Mouse (Mus musculus) cerebellum, adult 18-20 months (tissue): ENCODE data around the gene Gm9964.
A peak's percentile ranks its signal among the peaks of the same experiment; 100 is the strongest.
"Not testable (repeated sequence)": the region's sequence is repeated elsewhere in the genome, so short reads cannot be mapped to it uniquely, and the experiment has no call there.

Experiments
- DNase-seq, 2 experiments: peaks; one replicate each; pipeline ENCODE4 v3.0.0; 2021

Gene Gm9964

DNA sequence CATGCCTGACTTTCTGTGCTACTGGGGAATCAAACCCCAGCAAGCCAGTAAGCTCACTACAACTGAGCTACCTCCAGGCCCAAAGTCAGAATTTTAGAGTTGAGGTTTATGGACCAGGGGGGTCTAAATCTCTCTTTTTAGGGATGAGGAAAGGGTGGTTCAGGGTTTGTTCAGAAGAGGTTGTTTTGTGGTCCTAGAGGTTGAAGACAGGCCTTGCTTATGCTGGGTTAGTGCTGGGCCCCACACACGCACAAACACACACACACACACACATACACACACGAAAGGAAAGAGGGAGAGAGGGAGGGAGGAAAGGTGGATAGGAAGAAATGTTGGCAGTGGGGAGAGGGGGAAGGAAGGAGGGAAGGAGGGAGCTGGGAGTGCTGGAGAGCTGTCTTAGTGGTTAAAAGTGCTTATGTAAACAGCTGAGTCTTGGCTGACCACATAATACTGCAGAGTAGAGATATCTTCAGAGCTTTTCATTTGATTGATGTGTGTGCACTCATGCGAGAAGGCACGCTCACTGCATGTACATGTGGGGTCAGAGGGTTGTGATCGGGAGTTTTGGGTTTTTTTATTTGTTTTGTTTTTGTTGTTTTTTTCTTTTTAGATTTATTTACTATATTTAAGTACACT, at the start of gene Gm9964:
Gene Gm9964, minus strand, starts transcription at position 51 of the 636 bp plus-strand sequence.
- no peak for DNase-seq

DNA sequence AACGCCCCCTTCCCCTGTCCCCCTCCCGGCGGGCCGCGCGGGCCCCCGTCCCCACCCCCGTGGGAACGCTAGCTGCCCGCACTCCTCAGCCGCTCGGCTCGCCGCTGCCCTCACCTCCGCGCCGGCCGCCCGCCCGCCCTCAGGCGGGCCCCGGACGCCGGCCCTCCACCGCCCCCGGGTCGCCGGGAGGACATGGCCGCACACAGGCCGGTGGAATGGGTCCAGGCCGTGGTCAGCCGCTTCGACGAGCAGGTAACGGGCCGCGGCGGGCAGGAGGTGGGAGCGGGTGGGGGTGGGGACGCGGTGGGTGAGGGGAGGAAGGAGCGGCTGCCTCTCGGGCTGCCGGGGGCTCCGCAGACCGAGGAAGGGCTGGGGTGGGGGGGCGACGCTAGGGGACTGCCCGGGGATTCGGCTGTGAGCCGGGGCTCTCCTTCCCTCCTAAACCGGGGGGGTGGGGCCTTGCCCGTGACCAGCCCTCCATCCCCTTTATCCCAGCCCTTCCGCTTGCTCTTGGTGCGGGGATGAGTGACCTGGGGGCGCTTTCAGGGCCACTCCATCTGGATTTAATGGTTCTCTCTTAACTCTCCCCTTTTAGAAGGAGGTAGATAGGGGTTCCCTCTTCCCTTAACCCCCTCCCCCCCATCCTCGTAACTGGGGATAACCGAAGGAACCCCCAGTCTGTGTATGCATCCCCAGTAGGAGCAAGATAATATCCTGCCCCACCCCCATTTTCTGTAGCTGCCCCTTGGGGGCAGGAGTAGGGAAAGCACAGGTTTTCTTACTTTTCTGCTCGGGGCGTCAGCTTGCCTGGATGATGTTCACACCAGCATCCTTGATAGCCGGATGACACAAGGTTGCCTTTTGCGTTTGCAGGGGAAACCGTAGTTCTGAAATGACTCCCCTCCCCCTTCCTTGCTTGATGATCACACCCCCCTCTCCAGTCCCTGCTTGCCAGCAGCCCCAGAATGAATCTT, 43.4 kb upstream of the Gm9964 start:
- DNase-seq, result peak; percentile 46 to 68

DNA sequence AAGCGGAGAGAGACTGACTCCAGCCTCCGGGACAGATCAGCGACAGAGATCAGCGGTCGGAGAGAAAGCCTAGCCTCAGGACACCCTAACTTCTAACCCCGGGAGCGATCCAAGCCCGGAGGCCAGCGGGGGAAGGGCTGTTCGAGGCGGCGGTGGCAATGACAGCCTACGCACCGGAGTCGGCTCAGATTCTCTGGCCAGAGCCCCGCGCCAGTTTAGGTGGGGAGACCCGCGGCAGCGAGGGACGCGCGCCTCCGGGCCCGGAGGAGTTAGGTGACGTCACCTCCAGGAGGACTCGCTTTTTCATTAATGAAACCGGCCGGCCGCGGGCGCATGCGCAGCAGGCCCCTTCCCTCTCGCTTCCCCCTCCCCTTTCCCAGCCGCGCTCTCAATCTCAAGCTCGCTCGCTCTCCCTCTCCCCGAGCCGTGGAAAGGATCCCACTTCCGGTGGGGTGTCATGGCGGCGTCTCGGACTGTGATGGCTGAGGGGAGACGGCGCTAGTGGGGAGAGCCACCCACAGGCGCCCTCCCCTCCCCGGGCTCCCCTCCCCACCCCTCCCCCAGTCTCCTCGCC, 42.6 kb upstream of the Gm9964 start, which contains the start of gene Nf1:
Gene Nf1, plus strand, starts transcription at position 460 of the 574 bp plus-strand sequence.
- peak; percentile 94 to 95 for DNase-seq

DNA sequence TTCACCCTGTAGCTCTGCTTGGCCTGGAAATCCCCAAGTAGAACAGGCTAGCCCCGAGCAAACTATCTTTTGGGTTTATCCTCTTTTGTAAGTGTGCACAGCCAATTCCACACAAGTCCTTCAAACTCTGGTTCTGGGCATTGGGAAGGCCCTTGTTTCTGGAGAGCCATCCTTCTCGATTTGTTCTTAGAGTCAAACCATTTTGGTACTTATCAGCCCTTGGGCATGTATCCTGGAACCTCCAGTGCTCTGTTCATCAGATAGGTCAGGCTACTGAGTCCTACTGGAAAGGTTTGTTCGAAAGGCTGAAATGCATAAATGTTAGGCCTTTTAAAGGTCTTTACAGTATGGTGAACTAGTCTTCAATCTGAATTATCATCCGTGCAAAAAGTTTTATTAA, 41.9 kb upstream of the Gm9964 start:
- peak in 1 of 2 experiments; percentile 10 for DNase-seq

DNA sequence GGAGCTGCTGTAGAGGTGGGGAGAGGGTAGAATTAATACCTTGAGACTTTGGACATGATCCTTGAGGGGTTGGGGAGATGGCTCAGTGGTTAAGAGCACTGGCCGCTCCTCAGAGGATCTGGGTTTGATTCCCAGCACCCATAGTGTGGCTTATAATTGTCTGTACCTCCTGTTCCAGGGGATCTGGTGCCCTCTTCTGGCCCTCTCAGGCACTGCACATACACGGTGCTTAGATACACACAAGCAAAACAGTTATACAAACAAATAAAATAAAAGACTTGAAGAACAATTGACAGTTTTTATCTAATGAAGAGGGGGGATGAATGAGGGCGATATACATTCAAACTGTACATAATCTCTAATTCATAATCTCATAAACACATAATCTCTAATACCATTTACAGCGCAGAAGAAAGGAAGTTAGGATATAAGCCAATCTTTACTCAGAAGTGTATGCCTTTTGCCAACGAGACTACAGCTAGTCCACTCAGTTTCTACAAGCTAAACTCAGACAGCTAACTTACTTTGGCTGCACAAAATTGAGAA, 40.1 kb upstream of the Gm9964 start:
- peak; percentile 16 to 21 for DNase-seq

DNA sequence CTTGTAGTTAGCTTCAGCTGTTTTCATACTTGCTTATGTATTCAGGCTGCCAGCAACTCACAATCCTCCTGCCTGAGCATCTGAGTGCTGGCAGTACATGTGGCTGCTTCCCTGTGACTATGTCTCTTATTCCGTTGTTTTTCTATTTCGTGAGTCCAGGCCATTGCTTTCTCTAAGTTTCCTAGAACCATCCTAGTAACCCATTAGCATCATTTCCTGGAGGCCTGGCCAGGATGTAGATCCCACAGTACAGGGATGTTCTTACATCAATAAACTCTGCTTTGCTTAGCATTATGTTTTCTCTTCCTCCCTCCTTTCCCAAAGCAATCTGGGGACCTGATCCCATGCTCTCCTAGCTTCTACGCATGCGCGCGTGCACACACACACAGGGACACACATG, 38.4 kb upstream of the Gm9964 start:
- DNase-seq, result no peak

DNA sequence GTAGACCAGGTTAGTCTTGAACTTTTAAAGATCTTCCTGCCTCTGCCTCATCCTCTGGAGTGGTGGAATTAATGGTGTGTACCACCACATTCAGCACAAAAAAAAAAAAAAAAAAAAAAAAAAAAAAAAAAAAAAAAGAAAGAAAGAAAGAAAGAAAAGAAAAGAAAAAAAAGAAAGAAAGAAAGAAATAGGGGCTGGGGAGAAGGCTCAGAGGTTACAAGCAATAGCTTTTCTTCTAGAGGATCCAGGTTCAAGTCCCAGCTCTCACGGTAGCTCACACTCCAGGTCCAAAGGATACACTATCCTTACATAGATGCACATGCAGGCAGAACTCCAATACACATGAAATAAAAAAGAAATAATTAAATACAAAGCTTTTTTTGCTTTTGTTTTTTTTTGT, 32.9 kb upstream of the Gm9964 start:
- DNase-seq, result no peak

DNA sequence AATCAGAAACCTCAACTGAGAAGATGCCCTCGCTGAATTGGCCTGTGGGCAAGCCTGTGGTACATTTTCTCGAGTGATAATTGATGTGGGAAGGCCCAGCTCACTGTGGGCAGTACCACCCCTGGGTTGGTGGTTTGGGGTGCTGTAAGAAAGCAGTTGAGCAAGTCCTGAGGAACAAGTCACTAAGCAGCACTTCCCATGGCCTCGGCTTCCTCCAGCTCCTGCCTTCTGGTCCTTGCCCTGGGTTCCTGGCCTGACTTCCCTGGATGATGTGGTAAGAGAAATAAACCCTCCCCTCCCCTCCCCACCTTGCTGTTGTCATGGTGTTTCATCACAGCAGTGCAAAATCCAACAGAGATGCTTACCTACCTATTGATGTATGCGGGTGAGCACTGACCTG, 31.4 kb upstream of the Gm9964 start:
- no peak for DNase-seq

DNA sequence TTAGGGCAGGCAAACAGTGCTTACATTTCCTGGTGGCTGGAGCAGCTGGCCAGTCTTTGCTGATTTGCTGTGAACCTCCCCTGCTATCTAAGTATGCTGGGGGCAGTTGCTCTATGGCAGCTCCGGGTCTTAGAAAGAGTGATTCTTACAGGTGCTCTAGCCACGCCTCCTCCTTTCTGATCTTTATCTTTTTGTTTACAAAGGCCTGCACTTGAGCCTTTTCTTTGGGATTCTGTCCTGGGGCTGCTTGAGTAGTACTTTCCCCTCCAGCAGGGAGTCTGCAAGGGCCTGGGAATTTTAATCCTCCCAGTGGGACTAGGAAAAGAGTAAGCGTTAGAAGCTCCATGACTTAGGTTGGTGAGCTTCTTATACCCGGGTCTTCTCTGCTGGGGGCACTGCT, 30.4 kb upstream of the Gm9964 start:
- no peak for DNase-seq

DNA sequence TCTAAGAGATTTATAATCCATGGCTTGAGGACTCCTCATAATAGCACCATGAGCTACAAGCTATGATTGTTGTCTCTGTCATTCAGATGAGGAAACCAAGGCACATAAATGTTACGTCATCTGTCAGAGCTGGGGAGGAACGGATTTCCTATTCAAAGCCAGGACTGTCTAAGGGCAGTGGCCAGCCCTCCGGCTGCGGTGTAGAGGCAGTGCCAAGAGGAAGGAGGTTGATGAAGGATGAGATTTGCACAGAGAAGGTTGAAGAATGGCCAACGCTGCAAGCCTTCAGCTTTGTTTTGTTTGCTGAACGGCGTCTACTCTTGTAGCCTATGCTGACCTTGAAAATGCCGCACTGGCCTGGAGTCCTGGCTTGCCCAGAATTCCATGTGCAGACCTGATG, 29.0 kb upstream of the Gm9964 start:
- DNase-seq, result no peak

DNA sequence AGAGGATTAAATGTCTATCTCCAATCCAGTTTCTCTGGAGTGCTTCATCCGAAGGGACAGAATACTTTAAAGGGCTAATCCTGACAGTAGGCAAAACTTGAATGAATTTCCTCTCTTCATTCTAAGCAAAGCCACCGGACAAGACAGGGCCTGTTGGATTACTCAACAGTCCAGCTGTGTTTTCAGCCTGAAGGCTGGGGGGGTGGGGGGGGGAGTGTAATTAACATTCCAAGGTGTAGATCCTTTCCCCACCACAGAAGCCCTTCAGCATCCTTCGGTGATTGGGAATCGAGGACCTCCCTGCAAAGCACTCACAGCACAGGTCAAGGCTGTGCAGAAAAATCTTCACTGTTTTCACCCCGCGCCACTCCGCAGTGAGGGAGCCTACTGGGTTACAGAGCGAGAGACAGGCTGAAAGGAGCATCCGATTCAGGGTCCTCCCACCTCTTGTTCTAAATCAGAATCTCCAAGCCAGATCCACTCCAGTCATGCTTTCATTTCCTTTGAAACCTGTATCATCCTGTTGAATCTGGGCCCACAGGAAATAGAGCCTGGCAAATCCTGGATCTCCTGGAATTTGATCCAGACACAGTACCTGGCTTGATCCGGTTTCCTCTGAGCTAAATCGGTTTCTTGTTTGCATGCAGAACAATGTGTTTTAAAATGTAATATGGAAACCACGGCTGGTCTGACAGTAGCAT, 27.4 kb upstream of the Gm9964 start:
- no peak for DNase-seq

DNA sequence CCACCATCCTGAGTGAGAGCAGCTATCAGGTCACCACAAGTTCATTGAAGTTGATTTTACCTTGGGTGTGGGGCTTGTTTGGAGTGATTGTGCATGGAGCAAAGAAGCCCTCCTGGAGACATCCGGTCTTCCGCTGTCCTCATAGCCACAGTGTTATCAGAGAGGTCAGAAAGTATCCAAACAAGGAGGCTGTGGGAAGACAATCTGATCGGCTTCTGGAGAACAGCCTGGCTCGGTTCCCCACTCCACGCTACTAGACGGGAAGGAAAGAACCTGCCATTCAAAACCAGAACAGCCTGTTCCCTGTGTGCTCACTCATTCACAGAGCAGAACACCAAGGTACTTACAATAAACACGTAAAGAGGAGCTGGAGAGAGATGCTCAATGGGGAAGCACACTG, 23.1 kb upstream of the Gm9964 start:
- no peak for DNase-seq

DNA sequence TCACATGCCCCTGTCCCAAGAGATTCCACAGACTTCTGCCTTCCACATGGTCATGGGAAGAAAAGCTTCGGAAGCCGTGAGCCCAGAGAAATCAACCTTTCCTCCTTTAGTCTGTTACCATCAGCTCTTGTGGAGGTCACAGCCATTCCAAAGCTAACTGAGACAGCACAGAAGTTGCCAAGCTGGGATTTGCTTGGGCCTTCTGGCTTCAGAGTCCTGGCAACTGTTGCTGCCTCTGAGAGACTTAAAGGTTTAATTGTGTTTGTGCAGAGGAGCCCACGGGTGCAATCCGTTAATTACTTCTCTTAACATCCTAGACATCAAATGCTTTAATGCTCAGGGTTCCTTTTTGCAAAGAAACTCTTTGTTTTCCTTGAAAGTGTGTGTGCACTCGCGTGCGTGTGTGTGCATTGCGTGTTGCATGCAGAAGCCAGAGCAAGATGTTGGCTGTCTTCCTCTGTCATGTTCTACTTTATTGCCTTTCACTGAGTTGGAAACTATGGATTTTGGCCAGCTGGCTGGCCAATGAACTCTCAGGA, 20.2 kb upstream of the Gm9964 start:
- no peak for DNase-seq

DNA sequence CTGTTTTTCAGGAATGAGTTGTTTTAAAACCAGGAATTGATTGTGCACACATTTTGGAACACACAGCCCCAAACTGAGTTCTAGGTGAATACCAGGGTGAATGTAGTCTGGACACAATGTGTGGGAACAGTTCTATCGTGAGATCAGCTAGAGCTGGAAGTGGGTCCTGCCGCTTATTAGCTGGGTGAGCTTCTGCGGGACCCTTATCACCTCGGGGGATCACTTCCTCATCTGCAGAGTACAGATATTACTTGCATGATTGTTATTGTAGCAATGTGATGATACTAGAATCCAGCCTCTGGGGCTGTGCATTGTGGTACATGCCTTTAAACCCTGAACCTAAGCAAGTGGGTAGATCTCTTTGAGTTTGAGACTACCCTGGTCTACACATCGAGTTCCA, 13.8 kb upstream of the Gm9964 start:
- no peak for DNase-seq

DNA sequence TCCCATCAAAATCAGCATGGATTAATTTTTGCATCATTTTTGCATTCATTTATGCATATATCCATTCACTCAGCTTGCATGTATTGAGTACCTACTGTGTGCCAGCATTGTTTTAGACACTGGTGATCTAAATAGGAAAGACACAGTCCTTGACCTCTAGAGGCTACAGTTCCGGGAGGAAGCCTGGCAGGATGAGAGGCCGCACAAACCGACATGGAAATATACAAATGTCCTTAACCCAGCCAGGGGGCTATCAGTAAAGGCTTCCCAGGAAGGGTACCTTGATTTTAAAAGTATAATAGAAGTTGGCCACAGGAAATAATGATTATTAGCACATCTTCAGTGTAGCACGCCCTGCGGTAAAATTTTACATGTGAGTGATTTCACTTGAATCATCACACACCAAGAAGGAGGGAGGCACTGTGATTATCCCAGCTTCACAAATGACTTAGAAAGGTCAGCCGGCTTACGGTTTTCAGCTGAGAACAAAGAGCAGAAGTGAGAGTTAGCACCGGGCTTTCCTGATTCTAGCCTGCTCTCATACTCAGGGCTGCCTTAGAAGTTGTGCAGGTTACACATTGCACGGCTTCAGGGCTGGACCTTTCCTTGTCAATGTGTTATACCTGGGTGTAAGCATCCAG, 11.0 kb upstream of the Gm9964 start:
- DNase-seq, result no peak

DNA sequence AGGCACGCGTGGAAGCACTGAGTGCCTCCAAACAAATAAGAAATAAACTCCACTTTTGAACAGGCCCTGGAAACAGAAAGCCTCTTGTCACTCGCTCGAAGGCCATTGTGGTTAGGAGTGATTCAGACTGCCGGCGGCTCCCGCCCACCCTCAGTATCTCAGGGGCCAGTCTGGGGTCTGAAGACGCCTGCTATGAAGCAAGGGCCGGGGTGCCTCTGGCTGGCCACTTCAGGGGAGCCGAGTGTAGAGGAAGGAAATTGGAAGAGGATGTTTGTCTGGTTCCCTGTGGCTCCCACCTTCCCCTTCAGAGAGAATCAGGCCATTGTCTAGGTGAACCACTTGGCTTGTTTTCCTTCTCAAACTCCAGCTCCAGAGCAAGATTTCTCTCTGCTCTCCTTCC, 10.3 kb upstream of the Gm9964 start:
- no peak for DNase-seq

DNA sequence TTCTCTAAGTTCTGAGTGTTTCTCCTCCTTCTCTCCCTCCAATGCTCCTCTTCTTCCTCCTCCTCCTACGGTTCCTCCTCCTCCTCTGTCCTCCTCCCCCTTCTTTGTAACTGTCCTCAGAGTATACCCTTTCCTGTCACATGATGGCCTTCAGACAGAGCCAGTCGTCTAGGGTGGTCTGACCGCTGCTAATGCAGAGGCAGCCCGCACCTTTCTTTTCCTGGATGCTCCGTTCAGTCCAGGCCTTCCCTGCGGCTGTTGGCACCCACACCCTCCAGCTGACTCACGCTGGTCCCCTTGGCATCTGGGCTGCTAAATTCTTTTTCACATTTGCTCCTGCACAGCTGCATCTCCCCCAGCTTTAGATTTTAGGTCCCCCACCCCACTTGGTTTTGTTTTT, 9.8 kb upstream of the Gm9964 start:
- no peak for DNase-seq

DNA sequence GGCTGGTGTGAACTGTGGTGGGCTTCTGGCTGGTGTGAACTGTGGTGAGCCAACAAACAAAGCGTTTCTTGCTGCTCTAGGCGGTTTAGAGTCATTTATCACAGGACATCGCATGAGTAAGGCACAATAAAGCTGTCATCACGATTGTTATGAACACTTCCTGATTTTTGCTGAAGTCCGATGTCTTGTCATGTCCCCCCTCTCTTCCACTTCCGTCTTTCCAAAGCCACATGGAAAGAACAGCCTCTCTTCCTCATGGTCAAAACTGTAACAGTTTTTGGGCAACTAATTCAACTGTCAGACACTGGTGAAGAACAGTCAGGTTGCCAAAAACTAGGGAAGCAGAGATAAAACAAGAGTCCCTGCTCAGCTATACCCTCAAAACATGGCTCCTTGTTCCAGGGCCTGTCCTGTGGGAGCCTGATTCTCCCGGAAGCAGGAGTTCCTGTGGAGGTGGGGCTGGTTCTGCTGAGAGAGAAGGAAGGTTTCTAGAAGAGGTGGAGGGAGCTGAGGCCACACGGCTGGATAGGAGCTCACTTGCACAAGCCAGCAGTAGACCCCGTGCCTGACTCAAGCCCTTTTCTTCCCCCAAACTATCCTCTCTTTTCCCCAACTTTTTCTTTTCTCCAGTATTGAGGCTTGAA, 9.1 kb upstream of the Gm9964 start:
- no peak for DNase-seq

DNA sequence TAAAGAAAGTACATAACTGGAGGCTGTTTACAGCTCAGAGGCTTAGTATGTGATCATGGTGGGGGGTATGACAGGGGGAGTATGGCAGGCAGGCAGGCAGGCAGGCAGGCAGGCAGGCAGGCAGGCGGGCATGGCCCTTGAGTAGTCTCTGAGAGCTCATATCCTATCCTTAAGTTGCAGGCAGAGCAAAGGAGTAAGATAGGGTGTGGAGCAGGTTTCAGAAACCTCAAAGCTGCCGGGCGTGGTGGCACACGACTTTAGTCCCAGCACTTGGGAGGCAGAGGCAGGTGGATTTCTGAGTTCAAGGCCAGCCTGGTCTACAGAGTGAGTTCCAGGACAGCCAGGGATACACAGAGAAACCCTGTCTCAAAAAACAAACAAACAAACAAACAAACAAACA, 7.5 kb upstream of the Gm9964 start:
- not testable (repeated sequence) for DNase-seq

DNA sequence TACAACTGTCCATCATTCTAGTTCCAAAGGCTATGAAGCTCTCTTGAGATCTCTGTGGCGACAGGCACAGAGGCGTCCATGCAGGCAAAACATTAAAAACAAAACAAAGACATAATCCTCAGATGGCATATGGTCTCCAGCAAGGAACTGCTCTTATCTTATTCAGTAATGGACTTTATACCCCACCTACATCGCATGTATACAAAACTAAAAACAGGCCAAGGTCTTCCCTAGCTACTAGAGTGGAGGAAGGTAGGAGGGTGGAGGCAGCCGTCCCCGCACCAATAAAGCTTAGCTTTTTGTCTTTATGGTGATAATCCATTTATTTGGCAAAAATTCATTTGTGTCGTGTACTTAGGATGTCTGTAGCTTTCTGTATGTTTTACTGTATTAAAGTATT, 6.4 kb upstream of the Gm9964 start:
- no peak for DNase-seq

DNA sequence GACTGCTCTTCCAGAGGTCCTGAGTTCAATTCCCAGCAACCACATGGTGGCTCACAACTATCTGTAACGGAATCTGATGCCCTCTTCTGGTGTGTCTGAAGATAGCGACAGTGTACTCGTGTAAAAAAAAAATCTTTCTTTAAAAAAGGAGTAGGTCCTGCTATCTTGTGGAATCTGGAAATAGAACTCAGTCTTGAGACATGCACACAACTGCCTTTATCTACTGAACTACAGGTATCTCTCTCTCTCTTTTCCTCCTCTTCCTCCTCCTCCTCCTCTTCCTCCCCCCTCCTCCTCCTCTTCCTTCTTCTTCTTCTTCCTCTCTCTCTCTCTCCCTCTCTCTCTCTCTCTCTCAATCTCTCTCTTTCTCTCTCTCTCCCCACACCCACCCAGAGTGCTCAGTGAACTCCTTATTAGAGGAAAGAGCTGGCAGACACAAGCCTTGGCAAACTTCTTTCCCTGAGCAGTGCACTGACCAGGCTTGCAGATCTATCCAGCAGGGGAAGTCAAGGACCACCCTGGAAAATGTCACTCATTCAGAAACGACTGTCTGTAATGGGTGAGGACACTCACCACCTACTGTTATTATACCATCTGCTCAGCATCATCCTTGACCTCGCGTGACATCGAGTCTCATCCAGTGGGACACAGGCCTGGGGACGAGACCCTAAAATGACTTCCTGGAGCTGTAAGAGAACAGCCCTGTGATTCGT, 3.2 kb upstream of the Gm9964 start:
- no peak for DNase-seq
